Mouse (Mus musculus) frontal cortex, adult 2 months (tissue): ENCODE measurements around the gene Gm49337. TPM values are rescaled to one million over a fixed set of nuclear protein-coding genes. Genes with fewer than 3 reads are reported as not detected.
"Not testable (repeated sequence)": the region's sequence is repeated elsewhere in the genome, so short reads cannot be mapped to it uniquely, and the experiment has no call there.

Experiments
- DNase-seq, 2 experiments: peaks; one replicate each; pipeline ENCODE4 v3.0.0; 2022; ENCODE audit warnings: low spot score in 1 of 2; ENCODE audit errors: extremely low spot score in 1 of 2
- polyA plus RNA-seq: library from polyadenylated mRNA; depleted of rRNA; stranded (reverse); fragments of >200 nt; gene quantifications from 2 replicates; pipeline ENCODE4 v1.2.3, GENCODE M21; 2012

The Gm49337 gene
- polyA plus RNA-seq, 1 experiment = 0.14 TPM

DNA sequence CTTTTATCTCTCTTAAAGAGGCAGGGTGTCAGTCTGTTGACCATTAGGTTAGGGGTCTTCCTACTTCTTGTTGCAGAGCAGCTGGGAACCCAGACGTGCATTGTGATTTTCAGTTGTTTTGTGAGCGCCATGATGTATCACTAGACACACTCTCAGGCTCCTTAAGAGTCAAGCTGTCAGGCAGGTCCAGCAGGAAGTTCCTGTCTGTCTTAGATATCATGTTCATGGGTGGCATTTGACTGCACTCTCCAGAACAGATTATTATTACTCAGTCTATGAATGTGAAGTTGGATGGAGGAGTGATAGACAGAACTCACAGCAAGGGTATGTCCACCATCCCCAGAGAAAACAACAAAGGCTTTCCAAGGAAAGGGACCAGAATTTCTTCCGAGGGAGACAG, 31.2 kb downstream of the Gm49337 start:
- no peak for DNase-seq

DNA sequence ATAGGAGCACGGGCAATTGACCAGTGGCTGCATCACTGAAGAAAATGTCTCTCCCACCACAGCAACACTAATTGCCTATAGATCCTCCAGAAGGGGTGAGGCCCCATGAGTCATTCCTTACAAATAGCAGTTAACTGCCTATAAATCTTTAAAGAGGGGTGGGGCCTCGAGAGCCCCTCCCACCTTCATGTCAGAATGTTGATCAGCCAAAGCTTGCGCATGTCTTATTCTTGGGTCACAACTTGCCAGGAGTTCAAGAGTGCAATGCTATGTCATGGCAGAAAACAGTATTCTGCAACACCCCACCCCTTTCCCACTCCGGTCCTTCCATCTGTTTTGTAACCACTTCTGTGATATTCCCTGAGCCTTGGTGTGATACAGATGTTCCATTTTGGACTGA, 33.3 kb downstream of the Gm49337 start:
- DNase-seq = no peak

DNA sequence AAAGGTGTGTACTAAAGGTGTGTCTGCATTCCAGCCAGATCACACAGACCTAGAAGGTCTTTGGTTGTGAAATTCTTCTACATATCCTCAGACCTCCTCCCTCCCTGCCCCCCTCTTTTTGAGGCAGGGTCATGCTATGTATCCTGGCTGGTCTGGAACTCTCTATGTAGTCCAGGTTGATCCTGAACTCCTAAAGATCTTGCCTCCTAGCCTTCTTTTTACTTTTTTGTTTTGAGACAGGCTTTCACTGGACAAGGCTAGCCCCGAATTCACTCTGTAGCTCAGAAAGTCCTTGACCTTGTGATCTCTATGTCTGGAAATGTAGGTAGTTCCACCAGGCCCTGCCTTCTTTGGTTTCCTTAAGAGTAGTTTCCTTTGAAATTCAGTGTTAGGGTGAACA, 35.7 kb downstream of the Gm49337 start:
- DNase-seq = no peak

DNA sequence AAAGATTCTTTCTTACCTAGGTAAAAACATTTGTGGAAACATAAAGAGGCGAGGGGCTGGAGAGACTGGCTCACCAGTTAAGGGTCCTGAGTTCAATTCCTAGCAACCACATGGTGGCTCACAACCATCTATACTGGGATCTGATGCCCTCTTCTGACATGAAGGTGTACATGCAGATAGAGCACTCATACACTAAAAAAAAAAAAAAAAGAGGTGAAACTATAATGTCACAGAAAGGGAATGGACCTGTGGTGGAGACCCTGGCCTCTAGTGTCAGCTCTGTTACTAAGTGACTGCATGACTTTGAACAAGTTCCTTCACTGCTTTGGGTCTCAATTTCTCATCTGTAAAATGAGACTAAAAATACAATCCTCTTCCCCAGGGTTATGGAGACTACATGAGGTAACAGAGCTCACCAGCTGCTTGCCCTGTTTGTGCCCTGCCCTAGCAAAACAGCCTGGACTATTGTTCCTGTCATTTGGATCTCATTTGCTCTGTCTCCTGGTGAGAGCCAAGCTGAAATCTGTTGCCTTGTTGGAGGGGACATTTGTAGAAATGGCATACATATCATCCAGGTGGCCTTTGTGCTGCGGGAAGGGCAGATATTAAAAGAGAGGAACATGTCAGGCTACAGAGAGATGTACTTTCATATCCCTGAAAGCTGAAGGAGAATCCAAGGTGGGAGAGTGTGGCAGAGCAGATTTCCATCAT, 42.9 kb downstream of the Gm49337 start:
- DNase-seq = no peak

DNA sequence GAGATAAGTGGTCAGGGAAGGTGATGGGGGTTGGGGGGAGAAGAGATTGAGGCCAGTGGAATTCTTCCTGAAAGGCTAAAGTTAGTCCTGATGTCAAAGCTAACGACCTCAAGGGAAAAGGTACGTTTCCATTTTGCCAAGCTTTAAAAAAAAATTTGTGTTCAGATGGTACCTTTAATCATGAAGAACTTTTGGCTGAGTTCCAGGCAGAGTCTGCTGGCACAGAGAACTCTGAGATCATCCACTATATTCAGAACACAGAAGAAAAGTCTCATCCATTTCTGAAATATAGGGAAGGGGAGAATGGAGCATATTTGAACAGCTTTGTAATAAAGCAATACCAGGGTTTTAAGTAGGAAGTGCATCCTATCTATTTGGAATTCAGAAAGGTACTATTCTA, 43.9 kb downstream of the Gm49337 start:
- peak in 1 of 2 experiments; percentile 55 for DNase-seq

DNA sequence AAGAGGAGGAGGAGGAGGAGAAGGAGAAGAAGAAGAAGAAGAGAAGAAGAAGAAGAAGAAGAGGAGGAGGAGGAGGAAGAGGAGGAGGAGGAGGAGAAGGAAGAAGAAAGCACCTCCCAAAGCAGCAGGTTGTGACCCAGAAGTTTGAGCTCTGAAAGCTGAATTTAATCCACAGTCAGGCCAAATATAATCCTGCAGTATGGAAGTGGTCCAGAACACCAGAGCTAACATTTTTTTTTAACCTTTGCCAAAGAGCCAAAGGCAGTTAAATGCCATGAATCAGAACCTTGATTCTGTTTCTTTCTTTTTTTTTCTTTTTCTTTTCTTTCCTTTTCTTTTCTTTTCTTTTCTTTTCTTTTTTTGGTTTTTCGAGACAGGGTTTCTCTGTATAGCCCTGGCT, 44.5 kb downstream of the Gm49337 start:
- not testable (repeated sequence) for DNase-seq

DNA sequence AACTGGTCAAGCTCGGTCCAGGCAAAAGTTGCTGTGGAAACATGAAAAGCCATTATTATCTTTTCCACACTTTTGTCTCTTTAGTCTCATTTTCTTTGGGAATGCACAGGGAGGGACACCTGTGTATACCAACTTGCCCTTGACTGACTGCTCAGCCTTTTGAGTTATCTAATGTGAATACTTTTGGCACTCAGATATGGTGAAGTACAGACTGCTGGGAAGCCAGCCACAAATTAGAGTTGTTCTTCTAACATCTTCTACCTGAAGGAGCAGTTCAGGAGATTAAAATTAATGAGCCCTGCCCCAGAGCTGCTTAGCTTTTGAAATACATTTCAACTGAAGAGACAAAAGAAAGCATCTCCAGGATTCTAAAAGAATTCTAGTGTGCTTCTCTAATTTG, 45.9 kb downstream of the Gm49337 start:
- DNase-seq = no peak

DNA sequence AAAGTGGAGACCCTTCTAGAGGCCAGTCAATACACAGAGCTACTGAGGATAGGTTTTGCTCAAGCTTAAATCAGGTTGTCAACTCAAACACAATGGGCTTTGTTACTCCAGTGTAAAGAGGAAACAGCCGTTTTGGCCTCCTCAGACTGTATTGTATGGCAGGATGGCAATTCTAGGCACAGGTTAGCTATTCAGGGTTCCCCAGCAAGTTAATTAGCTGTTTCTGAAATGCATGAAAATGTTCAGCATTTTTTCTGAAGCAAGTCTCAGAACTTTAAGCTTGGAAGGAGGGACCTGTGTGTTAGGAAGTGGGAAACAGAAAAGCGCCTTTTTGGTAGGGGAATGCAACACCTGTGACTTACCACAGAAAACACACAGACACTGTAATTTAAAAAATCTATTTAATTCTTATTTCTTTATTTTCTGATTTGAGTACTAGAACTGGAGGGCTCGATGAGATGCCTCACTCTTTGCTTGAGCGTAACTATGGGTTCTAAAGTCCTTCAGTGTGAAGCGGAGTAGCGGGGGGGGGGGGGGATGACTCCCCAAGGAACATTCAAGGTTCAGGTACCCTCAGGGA, 47.0 kb downstream of the Gm49337 start:
- no peak for DNase-seq

DNA sequence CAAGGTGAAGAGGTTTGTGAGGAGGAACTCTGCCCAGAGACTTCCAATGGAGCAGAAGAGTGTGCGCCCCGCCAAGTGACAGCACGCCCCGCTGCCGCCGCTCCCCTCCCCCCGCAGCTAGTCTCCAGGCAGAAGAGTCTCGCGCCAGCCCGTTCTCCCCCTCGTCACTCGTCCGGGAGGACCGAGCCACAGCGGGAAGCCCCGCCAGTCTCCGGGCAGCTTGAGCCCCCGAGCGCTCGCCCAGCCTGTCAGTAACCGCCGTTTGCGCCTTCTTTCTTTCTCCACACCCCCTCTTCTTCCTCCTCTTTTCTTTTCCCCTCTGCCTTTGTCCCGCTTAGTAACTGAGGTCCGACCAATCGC, 47.6 kb downstream of the Gm49337 start:
- DNase-seq = no peak

DNA sequence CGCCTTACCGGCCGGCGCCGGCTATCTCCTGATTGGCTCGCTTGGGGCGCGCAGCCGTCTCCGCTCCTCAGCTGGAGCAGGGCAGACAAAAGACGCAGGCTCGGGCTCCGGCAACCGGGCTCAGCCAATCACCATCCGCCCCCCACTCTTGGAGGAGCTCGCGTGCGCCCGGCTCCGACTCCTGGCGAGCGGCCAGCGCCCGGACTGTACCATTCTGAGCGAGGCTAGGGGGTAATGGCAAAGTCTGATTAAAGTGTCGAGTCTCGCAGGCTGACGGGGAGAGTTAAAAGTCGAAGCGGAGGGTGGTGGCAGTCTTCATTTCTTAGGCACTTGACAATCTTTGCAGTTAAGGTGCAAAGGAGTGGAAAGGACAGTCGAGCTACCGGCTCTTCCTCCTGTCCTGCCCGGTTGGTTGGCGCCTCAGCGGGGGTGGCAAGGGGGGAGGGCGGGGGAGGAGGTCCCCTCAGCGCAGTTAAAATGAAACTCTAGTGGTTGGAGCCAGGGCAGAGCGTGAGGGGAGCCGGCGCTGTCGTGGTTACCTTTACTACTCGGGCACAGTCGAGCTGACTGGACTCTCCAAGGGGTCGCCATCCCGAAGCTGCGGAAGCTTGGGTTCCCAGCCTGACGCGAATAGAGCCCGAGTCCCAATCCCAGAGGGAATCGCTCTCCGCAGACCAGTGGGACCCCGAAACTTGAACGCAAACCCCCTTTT, 48.1 kb downstream of the Gm49337 start, which contains the start of gene Pik3r3:
Pik3r3 (plus strand) TSS at position 479 of the 712 bp plus-strand sequence.
- DNase-seq = peak; percentile 98 to 99

DNA sequence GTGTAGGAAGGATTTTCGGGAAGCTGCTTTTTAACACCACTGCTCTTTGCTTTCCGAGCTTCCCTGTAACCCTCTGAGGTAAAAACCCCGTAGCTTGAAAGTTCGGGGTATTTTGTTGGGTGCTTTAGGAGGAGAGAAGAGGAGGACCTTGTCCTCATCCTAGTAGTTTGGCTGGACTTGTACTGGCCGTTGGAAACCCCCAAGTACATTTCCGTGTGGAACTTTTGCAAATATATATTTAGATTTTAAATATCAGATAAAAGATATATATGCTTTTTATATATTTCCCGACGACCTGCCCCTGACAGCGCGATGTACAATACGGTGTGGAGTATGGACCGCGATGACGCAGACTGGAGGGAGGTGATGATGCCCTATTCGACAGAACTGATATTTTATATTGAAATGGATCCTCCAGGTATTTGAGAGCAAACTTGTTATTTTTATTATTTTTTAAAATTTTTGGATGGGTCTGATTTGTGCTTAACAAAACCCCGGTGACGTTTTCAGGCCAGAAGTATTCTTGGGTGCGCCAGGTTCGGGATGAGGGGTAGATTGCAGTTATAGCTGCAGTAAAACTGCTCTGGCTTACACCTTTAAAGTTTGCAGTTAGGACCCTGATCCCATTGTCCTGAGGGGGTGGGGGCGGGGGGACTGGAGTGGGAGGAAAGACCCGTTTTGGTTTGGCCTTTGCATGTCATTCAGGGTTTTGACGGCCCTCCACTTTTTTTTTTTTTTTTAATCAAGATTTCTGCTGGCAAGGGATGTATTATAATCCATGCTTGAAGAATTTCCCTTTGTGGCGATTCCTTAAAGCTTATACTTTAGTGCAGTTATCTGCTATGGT, 49.0 kb downstream of the Gm49337 start:
- peak in 1 of 2 experiments; percentile 35 for DNase-seq

DNA sequence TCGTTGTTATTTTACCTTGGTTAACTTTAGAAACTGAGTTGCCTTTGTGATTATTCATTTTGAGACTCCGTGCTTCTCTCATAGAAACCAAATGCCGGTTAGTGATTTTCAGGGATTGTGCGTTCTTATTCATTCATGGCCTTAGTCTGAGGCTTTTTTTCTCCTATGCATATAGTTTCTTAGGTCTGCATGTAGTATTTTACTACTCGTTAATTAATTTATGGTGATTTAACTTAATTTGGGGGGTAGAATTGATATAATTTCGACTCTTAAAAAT, 49.6 kb downstream of the Gm49337 start:
- peak in 1 of 2 experiments; percentile 21 for DNase-seq

DNA sequence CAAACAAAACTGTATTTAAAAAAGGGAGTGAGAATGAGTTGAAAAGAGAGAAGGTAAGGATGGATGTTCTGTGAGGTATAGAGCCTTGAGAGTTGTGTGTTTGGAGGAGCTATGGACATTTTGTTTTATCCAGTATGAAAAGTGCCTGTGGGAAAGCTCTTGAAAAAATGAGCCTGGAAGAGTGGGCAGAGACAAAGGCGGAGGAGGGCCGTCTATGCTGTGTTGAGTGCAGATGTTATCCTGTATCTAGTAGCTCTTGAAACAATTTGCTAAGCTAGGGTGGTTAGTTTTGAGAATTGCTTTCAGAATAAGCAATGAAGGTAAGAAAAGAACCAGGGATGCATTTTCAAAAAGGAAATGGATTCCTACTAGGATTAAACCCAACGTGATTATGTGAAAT, 70.2 kb downstream of the Gm49337 start:
- peak; percentile 11 to 53 for DNase-seq

DNA sequence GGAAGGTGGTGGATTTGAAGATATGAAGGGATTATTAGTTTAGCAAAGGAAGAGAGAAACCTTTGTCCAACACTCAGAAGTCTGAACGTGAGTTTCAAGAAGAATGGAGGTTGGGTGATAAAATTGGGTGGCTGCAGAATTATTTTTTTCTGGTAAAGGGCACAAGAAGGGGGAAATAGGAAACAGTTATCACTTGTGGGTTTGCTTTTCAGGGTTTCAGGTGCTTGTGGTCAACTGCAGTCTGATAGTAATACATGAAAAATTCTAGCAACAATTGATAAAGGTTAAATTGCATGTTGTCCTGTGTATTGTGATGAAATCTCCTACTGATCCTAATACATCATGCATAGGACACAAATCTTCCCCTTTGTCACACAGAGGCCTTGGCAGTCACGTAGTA, 71.1 kb downstream of the Gm49337 start:
- DNase-seq = no peak

DNA sequence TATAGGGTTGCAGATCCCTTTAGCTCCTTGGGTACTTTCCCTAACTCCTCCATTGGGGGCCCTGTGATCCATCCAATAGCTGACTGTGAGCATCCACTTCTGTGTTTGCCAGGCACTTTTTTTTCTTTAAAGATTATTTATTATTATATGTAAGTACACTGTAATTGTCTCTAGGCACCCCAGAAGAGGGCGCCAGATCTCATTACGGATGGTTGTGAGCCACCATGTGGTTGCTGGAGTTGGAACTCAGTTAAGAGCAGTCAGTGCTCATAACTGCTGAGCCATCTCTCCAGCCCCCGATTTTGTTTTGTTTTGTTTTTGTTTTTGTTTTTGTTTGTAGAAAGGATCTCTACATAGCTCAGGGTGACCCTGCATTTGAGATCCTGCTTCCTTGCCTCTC, 72.7 kb downstream of the Gm49337 start:
- not testable (repeated sequence) for DNase-seq

DNA sequence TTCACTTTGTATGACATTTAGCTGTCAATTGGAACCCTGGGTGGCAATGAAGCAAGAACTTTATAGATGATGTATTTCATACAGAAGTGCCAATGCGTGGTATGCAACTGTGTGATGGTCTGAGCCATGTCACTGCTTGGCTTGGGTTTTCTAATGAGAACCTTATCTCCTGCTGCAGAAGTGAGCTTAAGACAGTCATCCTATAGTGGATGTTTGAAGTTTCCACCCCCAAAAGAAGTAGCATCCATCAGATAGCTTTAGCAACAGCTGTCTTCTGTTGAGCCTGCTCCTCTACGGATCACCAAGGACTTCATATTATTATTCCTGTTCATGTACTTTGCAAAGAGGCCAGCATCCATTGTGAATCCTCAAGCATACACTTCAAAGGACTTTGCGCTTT, 76.8 kb downstream of the Gm49337 start:
- DNase-seq = no peak

DNA sequence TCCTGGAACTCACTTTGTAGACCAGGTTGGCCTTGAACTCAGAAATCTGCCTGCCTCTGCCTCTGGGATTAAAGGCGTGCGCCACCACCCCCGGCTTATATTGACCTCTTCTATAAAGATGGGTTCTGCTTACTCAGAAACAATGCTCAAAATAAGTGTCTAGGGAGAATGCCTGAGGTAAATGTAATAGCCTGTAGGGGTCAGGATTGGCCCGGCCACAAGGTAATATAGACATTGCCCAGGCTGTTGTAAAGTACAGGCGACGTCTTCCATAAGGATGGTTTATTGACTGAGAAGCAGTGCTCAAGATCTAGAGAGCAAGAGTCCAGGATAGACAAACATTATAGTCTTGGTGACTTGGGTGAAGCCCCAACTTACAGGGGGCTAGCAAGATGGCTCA, 95.0 kb downstream of the Gm49337 start:
- no peak for DNase-seq

DNA sequence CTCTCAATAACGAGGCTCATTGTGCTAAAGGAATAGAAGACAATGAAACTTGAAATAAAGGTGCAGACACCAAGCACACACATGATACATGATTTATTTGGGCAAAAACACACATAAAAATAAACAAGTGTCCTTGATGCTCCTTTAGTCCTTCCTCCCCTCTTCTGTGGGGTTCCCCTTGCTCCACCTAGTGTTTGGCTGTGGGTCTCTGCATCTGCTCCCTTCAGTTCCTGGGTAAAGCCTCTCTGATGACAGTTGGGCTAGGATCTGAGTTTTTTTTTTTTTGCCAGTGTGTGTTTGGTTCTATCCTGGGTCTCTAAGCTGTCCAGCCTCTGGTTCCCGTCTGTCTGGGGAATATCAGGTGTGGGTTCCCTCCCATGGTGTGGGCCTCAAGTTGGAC, 109.0 kb downstream of the Gm49337 start:
- DNase-seq = peak in 1 of 2 experiments; percentile 38

DNA sequence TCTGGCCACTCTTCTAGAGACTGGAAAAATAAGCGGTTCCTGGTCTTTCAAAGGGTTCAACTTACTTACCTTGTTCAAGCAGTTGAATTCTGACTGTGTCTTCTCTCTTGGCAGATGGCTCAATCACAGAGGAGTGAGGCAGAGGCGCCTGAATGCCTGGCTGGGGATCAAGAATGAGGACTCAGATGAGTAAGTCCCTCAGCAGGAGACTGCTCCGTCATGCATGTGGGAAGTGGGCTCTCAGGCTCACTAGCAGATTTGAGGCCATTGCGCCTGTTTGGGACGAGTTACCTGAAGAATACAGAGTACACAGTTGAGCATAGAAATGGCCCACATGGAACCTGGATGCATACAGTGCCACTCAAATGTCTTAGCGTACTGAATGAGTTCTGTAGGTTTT, 118.4 kb downstream of the Gm49337 start:
- DNase-seq = peak; percentile 33 to 74

DNA sequence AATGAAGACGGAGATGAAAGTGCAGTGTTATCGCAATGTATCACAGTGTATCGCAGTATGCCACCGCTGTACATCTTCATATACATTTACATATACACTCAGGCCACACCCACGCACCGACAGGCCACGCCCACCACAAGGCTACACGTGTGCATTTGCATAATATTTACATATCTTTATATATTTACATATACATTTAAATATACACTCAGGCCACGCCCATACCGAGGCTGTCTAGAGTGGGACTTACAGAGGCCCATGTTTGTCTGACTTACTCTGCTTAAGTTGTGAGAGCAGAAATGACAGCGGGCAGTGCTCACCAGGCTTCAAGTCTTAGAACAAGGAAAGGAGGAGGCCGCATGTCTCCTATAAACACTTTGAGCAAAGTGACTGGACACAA, 120.1 kb downstream of the Gm49337 start:
- DNase-seq = no peak

DNA sequence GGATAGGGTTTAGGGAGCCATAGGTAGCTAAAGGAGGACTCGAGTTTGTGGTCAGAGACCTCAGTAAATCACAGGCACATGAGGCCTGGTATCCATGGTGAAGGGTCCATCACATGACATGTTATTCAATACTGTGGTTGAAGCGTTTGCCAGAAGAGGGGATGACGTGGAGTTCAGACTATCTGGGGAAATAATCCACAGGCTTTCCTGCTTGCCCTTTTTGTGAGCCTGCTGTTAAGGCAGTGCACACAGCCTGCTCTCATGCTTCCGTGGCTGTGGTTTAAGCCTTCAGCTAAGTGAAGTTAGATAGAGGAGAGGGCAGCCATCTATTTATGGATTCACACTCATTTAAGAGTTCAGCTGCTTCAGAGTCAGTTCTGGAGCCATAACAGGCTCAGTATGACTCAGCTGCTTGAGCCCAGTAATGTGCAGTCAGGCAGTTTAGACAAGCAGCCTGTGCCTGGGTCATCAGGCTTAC, 127.7 kb downstream of the Gm49337 start:
- DNase-seq = peak in 1 of 2 experiments; percentile 32
